Mouse (Mus musculus): Measurements from ENCODE around the gene Zc3h12b.
"Not testable (repeated sequence)": the region's sequence is repeated elsewhere in the genome, so short reads cannot be mapped to it uniquely, and the experiment has no call there.

Zc3h12b gene

DNA sequence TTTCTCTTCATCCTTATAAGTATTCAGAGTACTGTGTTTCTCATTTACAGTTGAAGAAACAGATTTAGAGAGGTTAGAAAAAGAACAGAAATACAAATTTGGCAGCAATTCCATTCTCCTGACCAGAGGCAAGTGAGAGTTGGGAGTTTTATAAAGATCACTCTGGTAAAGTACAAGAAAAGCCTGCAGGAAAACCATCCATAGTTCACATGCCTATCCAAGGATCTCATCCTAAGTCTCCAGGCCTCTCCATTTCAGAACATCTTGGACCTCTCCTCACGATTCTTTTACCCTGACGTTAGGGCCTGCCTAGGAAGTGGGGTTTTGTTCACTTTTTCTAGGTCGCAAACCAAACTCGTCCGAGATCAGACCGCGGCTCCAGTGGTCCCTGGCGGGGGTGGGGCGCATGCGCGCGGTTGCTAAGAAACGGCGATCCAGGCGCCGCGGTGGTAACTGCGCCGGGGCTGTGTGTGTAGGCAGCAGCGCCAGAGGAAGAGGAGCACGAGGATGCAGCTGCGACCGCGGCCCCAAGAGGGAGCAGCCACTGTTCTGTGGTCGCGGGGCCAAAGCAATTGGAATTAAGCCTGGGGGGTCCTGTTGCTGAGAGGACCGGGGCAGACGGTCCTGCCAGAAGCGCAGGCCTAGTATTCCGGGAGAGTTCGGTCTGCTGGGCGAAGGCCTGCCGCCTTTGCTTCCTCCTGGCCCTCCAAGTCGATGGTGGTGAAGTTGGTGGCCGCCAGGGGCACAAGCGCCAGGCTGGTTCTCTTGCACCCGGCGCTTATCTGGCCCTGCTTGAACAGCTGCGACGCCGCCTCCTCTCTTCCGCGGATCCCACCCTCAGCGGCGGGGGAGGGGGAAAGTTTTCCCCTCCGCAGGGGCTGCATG lies at the start of gene Zc3h12b:
Gene Zc3h12b, plus strand, starts transcription at position 452 of the 885 bp plus-strand sequence.
- peak; percentile 54 for DNase-seq (ENCODE audit: low spot score)

- DNase-seq (ENCODE audit: low spot score): no peak
These were observed 29.3 kb upstream of the Zc3h12b start for GRCm38 (mm10) chrX:95682206-95682605.

DNA sequence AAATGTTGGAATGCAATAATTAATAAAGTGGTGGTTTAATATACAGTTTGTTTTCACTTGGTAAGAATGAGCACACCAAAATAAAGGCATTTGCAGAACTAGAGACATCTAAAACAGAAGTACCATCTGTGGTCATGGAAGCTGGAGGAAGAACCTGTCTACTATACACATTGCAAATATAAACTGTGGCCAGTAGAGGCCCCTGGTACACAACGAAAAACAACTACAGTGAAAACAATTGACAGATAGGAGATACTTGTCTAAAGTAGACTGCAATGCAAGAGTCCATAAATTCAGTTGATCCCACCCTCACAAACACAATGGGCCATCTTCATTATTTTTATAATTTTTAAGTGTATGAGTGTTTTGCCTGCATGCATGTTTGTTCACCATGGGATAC lies 24.4 kb upstream of the Zc3h12b start:
- DNase-seq (ENCODE audit: low spot score): no peak

DNA sequence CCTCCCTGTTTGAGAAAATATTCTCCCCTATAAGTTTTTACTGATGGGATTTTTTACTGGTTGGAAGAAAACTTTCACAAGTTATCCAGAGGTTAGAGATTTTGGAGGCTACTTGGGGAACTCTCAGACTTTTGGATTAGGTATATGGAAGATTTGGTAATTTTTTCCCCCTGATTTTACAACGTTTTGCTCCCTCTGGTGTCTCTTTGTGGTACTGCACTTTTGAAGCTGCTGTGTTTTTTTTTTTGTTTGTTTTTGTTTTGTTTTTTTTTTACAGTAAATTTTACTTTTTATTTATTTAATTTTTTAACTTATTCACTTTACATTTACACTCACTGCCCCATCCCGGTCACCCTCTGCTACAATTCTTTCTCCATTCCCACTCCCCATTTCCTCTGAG lies 26.8 kb downstream of the Zc3h12b start:
- peak; percentile 3 for DNase-seq (ENCODE audit: low spot score)

- DNase-seq (ENCODE audit: low spot score): no peak
These were observed 84.4 kb downstream of the Zc3h12b start for GRCm38 (mm10) chrX:95795881-95796280.

GRCm38 (mm10) chrX:95801790-95802189 lies 90.3 kb downstream of the Zc3h12b start:
- DNase-seq (ENCODE audit: low spot score): no peak

- DNase-seq (ENCODE audit: low spot score): no peak
These were observed 141.3 kb downstream of the Zc3h12b start for GRCm38 (mm10) chrX:95852806-95853205.

GRCm38 (mm10) chrX:95881111-95881510 lies 169.6 kb downstream of the Zc3h12b start:
- no peak for DNase-seq (ENCODE audit: low spot score)

- DNase-seq (ENCODE audit: low spot score): no peak
These were observed 191.2 kb downstream of the Zc3h12b start for GRCm38 (mm10) chrX:95902716-95903115.

DNA sequence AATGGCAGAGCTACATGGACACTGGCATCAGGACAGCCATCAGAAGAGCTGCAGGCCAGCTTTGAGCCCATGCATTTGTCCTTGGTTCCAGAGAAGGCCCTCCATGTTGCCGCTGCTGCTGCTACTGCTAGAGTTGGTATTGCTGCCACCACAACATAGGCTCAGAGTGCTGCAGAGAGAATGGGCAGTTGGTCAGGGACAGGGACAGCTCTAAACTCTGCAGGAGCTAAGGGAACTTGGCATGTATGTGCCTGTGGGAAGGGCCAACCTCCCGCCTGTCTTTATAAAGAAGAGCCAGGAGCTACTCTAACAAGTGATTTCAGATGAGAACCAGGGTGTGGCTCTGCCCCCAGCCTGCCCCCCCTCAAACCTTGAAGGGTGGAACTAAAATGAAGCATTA lies 224.0 kb downstream of the Zc3h12b start:
- DNase-seq (ENCODE audit: low spot score): no peak

DNA sequence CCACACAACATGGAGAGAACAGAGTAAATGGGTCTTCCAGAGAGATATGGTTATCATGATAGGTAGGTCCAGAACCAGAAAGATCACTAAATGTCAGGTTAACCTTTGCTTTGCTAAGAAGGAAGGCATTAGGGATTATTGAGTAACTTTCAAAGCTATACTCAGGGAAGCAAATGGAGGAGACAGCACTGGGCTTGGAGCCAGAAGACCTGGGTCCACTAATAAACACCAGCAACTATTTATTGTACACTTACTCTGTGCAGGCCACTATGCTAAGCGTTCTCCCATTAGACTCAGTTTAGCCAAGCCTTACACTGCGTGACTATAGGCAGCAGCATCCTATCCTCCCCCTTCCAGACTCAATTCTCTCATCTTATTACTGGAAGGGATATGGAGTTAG lies 234.0 kb downstream of the Zc3h12b start:
- DNase-seq (ENCODE audit: low spot score): no peak

- DNase-seq (ENCODE audit: low spot score): no peak
These were observed 236.7 kb downstream of the Zc3h12b start for GRCm38 (mm10) chrX:95948135-95948534.

DNA sequence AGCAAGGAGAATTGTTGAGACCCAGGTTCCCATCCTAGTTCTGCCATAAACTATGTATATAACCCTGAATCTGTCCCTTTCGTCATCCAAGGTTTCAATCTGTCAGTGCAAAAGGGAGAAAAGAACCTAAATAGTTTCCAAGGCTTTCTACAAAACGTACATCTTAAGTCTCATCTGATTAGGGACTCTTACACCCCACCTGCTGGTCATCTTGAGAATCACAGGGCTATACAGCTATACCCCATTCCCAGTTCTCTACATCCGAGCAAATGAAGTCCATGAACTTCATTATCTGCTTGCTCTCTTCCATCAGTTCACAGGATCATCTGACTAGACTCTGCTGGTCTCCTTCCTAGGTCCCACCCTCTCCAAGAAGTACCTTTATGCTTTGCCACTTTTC lies 239.3 kb downstream of the Zc3h12b start:
- peak; percentile 32 for DNase-seq (ENCODE audit: low spot score)

DNA sequence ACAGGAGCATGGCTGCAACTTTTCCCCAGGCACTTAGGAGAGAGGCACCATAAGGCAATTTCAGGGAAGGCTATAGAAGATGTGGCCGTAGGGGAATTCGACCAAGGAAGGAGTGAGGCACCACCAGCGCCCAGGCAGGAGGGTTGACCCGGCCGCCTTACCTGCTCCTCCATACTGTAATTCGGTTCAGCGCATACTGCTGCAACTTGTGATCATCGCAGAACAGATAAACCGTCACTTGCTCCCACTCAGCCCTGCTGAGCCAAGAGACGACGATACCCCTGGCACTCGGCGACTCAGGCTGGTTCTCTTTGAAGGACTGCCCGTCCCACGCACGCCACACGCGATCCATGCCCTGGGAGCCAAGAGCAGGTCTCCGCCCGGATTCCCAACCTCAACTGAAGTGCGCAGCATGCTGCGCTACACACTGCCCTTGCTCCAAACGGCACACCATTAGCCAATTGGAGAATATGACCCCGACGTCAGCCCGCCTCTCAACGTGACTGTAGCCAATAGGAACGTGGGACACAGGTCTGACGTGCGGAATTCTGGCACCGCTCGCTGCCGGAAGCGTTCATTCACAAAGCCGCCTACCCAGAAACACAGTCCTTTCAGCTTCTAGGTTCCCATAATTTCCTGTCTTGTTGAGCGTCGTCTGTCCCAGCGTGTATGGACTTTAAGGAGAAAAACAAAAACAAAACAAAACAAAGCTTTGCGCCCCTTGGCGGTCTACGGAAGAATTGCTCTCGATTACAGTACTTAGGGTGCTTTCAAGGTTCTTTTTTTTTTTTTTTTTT lies 245.2 kb downstream of the Zc3h12b start, which contains the start of gene Las1l:
Gene Las1l, minus strand, starts transcription at position 466 of the 797 bp plus-strand sequence.
- DNase-seq (ENCODE audit: low spot score): peak; percentile 88

GRCm38 (mm10) chrX:95957461-95957860 lies 246.0 kb downstream of the Zc3h12b start:
- not testable (repeated sequence) for DNase-seq (ENCODE audit: low spot score)

- no peak for DNase-seq (ENCODE audit: low spot score)
These were observed 251.9 kb downstream of the Zc3h12b start for GRCm38 (mm10) chrX:95963366-95963765.

- no peak for DNase-seq (ENCODE audit: low spot score)
These were observed 253.6 kb downstream of the Zc3h12b start for GRCm38 (mm10) chrX:95965036-95965435.

DNA sequence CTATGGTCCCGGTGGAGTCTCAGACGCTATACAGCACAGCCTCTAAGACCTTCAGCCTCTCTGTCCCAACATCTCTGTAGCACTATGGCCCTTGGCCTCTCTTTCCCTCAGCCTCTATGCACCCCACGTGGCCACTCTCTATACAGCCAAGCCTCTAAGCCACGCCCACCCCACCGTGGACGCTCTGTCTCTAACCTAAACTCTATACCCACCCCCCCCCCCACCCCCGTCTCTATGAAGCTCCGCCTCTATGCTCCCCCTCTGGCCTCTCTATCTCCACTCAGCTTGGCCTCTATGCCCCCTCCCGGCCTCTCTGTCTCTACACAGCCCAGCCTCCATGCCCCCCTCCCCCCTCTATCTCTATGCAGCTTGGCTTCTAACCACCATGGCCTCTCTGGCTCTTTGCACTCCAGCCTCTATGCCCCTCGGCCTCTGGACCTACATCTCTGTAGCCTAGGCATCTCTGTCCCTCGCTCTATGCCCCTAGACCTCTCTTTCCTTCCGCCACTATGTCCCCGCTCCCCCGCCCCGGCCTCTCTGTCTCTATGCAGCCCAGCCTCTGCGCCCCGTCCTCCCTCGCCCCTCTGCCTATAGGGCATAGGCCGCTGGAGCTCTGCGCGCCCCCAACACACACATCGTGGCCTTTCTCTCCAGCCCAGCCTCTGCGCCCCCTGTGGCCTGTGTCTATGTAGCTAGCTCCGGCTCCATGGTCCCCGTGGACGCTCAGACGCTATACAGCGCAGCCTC lies 256.5 kb downstream of the Zc3h12b start:
- DNase-seq (ENCODE audit: low spot score): peak; percentile 47

DNA sequence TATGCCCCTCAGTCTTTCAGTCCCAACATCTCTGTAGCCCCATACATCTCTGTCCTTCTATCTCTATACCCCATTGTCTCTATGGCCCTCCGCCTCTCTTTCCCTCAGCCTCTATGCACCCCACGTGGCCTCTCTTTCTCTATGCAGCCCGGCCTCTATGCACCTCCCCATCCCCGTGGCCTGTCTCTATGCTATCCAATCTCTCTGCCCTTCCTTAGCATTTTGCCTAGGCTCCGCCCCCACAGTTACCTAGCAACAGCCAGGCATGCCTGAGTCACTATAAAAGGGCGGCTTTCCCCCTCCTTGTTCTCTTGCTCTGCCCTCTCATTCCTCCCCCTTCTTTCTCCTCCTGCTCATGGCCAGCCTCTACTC lies 257.1 kb downstream of the Zc3h12b start:
- DNase-seq (ENCODE audit: low spot score): peak; percentile 80

- DNase-seq (ENCODE audit: low spot score): no peak
These were observed 257.6 kb downstream of the Zc3h12b start for GRCm38 (mm10) chrX:95969116-95969515.

- no peak for DNase-seq (ENCODE audit: low spot score)
These were observed 258.5 kb downstream of the Zc3h12b start for GRCm38 (mm10) chrX:95969936-95970335.
